Mouse (Mus musculus) hindbrain, embryonic 15.5 days (tissue): ENCODE data around the gene Kat2a. TPM values are rescaled to one million over a fixed set of nuclear protein-coding genes. Genes with fewer than 3 reads are reported as not detected.

Experiments used
- ATAC-seq: fragments of 200-750 bp; cut with Nextera tagmentation; 2 replicates; pipeline ENCODE4 v1.8.0; 2017; ENCODE audit warnings: low read depth, moderate number of reproducible peaks, moderate TSS enrichment; ENCODE audit not compliant: low FRiP score
- H3K27ac ChIP-seq: fragments of 300-500 bp; sonication (generic); replicated peaks from 2 replicates; pipeline ENCODE4 v1.5.1; 2015; ENCODE audit warnings: mild to moderate bottlenecking, inconsistent platforms
- H3K27me3 ChIP-seq: fragments of 300-500 bp; sonication (generic); 2 replicates; pipeline ENCODE4 v1.6.1; 2015; ENCODE audit warnings: control low read depth, inconsistent platforms
- H3K36me3 ChIP-seq: fragments of 300-500 bp; sonication (generic); 2 replicates; pipeline ENCODE4 v1.6.1; 2015; ENCODE audit warnings: control low read depth, inconsistent platforms
- H3K4me1 ChIP-seq: fragments of 300-500 bp; sonication (generic); replicated peaks from 2 replicates; pipeline ENCODE4 v1.6.1; 2015; ENCODE audit warnings: control low read depth, inconsistent platforms
- H3K4me2 ChIP-seq: fragments of 300-500 bp; sonication (generic); 2 replicates; pipeline ENCODE4 v1.6.1; 2015; ENCODE audit warnings: moderate library complexity, mild to moderate bottlenecking, inconsistent platforms
- H3K4me3 ChIP-seq: fragments of 300-500 bp; sonication (generic); 2 replicates; pipeline ENCODE4 v1.5.1; 2015; ENCODE audit warnings: mild to moderate bottlenecking, inconsistent platforms
- H3K9ac ChIP-seq: fragments of 300-500 bp; sonication (generic); 2 replicates; pipeline ENCODE4 v1.6.1; 2015; ENCODE audit warnings: inconsistent platforms
- H3K9me3 ChIP-seq: fragments of 300-500 bp; sonication (generic); 2 replicates; pipeline ENCODE4 v1.6.1; 2016; ENCODE audit warnings: control low read depth, inconsistent platforms
- WGBS: fragments of 180-500 bp; shearing (Covaris S2); methylation state at CpG from one replicate; pipeline ENCODE4 v1.1.7; 2015; 5-methylcytosine and 5-hydroxymethylcytosine counted together
- polyA plus RNA-seq: library from polyadenylated mRNA; unstranded; fragments of >200 nt; fragmentation: Nextera tagmentation; extraction: Ambion mirVana; gene quantifications from 2 replicates; pipeline ENCODE4 v1.2.1, GENCODE M21; 2015

Gene Kat2a
- polyA plus RNA-seq: 67.2 and 74.0 TPM in 2 replicates

DNA sequence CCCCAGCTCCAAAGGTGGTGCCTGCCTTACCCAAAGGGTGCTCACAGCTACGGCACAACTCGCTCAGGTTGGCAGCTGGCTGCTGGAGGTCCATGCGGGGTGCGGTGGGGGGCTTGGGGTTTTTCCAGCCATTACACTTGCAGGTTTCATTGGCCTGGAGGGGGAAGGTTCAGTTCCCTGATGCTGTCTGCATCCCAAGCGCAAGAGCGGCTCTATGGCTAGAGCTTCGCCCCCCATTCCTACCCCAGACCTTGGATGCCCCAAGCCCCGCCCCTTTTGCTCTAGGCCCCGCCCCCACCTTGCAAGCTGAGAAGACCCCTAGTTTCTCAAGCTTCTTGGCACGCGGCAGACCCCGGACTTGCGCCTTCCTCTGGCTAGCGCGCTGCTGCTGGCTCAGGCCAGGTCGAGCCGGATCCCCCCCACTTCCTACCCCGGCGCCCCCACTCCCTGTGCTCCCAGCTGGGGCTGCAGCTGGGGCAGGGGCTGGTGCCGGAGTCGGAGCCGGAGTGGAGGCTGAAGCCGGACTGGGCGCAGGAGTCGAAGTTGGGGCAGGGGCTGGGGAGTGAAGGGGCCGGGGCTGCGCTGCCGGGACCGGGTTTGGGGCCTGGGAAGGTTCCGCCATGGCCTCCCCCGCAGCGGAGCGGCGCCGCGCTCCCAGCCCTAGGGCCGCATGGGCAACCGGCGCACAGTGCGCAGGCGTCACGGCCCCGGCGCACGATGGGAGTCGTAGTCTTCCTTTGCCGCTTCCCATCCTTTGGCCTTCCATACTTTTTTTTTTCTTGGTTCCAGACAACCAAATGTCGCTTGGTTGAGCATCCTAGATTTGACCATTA lies at the start of gene Kat2a:
Kat2a (minus strand) TSS at position 683 of the 833 bp plus-strand sequence.
- Histone ChIP-seq H3K4me1 (peaks cover 35% of the 10 kb centered on the region), H3K27ac (peak within 1 kb of the TSS; percentile 82), H3K27me3 (no peaks in the 10 kb centered on the region), H3K9ac (peak within 1 kb of the TSS; percentile 84), H3K4me3 (peak within 1 kb of the TSS; percentile 94), H3K9me3 (no peaks in the 10 kb centered on the region), H3K4me2 (peak within 1 kb of the TSS; percentile 67), H3K36me3 (peaks cover 43% of the 10 kb centered on the region)
- 2% methylated on average over 37 of the region's 48 CpGs for WGBS
- ATAC-seq: peak; percentile 87

DNA sequence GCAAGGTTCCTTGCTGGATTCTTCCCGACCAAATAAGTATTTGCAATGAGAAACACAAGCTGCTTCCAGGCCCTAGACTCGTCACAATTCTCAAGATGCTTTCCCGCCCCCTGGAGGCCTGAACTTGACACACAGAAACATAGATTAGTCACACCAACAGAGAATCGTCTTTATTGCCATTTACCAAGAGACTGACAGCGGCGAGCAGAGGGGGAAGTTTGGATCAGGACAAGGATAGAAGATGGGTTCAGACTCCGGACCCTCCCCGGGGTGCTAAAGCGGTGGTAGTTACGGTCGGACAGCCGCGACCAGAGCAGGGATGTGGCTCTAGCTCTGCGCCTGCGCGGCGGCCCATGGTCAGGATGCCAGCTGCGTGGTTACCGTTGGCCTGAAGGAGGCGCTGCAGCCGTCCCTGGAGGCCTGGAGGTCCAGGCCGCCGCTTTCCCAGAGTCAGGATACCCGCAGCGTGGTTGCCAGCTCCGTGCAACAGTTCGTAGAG lies 49.3 kb upstream of the Kat2a start:
- Histone ChIP-seq H3K36me3 (no peaks in the 10 kb centered on the region), H3K4me2 (peak overlapping the region; percentile 65), H3K27me3 (no peaks in the 10 kb centered on the region), H3K9me3 (no peaks in the 10 kb centered on the region), H3K27ac (peak overlapping the region; percentile 61), H3K9ac (peak overlapping the region; percentile 47), H3K4me3 (peak overlapping the region; percentile 43), H3K4me1 (peaks cover 35% of the 10 kb centered on the region)
- under 1% methylated on average over 27 of the region's 27 CpGs for WGBS
- ATAC-seq: peak; percentile 58

DNA sequence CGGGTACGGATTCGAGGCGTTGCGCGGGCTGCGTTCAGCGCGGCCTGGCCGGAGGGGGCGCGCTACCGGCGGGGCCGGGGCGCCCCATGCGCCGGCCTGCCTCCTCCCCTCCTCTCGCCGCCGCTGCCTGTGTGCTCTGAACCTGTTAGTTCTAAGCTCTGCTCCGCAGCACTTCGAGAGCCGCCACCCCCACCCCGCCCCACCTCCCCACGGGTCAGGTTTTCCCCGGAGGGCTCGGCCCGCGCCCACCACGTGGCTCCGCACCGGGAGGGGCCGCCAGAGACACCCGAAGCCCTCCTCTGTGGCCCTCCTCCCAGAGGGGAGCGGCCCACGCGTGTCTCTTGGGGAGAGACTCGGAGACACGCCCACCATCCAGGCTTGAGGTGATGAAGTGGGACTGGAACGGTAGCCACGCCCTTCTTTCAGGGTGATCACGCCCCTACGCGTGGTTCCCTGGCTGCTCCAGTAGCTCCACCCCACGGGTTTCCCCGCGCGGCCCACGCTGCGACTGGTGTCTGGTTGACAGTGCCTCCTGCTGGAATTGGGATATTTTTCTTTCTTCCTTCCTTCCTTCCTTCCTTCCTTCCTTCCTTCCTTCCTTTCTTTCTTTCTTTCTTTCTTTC lies 47.5 kb upstream of the Kat2a start, which contains the start of gene Kcnh4:
Kcnh4 (minus strand) TSS at position 332 of the 623 bp plus-strand sequence.
- H3K36me3 ChIP-seq: peaks cover 5% of the 10 kb centered on the region; the same call in 1 of the 2 replicates
- H3K9ac ChIP-seq: peak within 1 kb of the TSS; percentile 77
- peak within 1 kb of the TSS; percentile 75 for H3K27ac ChIP-seq
- peak within 1 kb of the TSS; percentile 71 for H3K4me3 ChIP-seq
- H3K4me1 ChIP-seq: peaks cover 35% of the 10 kb centered on the region
- peak; percentile 74 for ATAC-seq
- H3K9me3 ChIP-seq: no peaks in the 10 kb centered on the region
- H3K4me2 ChIP-seq: peak within 1 kb of the TSS; percentile 63
- 1% methylated on average over 50 of the region's 51 CpGs for WGBS
- H3K27me3 ChIP-seq: no peaks in the 10 kb centered on the region

DNA sequence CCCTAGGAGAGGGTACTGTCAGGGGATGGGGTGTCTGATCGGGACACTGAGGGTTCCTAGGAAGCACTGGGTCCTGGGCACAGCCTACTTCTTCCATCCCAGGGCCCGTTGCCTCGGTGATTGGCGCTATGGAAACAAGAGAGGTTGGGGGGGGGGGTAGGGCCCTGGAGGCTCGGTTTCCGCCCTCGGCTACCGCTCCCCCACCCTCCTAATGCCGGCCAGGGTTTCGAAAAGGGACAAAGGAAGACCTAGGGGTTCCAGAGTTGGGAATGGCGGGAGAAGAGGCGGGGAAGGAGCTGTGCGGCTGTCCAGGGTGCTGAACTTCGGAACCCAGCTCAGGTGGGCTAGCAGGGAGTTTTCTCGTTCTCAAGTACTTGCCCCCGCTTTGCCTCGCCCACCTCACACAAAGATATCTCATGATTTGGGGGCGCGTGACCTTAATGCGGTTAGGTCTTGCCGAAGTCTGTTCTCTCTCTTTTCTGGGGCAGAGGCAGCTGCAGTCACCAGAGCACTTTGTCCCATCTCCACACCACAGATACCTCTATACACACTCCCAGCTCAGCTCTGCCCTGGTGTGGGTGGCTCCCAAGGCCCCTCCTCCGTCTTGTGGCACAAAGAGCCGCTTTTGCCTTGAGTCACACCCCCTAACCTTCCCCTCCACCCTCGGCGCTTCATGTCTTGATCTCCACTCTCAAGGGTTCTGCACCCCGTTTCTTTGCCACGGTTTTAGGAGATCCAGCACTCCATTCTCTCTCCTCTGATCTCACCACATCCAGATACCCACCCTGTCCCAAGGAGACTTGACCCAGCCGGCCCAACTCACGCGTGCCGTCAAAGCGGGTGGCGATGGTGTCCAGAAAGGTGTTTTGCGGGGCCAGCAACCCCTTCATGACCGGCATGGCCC lies 46.7 kb upstream of the Kat2a start:
- Histone ChIP-seq H3K4me1 (peaks cover 35% of the 10 kb centered on the region), H3K36me3 (peaks cover 9% of the 10 kb centered on the region; the same call in 1 of the 2 replicates), H3K4me2 (peak overlapping the region; percentile 63), H3K27ac (peak overlapping the region; percentile 75), H3K9me3 (no peaks in the 10 kb centered on the region), H3K27me3 (no peaks in the 10 kb centered on the region), H3K4me3 (peak overlapping the region; percentile 71), H3K9ac (peak overlapping the region; percentile 77)
- peak; percentile 39; the same call in 1 of the 2 replicates for ATAC-seq
- WGBS: 1% methylated on average over 35 of the region's 35 CpGs

DNA sequence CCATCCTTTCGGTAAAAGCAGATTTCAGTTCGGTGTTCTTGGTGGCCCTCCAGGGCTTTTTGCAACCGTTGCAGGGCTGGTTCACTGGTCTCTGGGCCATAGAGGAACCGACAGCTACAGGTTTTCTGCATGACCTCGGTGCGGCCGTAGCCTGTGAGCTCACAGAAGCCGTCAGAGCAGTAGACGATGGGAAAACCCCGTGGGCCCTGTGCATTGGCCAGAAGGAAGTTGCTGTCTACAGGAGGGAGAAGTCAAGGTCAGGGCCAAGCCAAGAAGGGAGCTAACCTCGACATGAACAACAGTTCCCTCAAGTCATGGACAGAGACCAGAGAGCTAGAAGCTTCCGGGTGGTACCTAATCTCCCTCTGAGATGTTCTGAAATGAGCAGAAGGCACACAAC lies 45.3 kb upstream of the Kat2a start:
- H3K27me3 ChIP-seq: no peaks in the 10 kb centered on the region
- WGBS: 91% methylated on average over 12 of the region's 12 CpGs
- no peak overlapping the region for H3K9ac ChIP-seq
- H3K4me1 ChIP-seq: peaks cover 35% of the 10 kb centered on the region
- no peak overlapping the region for H3K4me3 ChIP-seq
- no peak overlapping the region for H3K27ac ChIP-seq
- no peaks in the 10 kb centered on the region for H3K9me3 ChIP-seq
- peak overlapping the region; percentile 63; the same call in 1 of the 2 replicates for H3K4me2 ChIP-seq
- peaks cover 9% of the 10 kb centered on the region; the same call in 1 of the 2 replicates for H3K36me3 ChIP-seq
- no peak for ATAC-seq

DNA sequence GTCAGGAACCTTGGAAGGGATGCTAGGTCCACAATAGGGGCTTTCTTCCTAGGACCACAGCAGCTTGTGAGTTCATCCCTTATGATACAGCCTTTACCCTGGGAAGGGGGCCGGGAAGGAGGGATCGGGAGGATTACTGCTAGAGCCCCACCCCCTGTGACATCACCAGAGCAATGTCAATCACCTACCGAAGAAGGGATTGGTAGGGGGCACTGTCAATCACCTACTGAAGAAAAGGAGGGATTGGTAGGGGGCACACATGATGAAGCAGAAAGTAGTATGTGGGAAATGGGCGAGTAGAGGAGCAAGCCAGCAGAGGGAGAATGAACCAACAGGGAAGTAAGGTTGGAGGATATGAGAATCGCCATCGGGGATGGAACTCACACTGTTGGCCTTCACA lies 44.2 kb upstream of the Kat2a start:
- H3K27ac ChIP-seq: no peak overlapping the region
- H3K27me3 ChIP-seq: no peaks in the 10 kb centered on the region
- H3K9me3 ChIP-seq: no peaks in the 10 kb centered on the region
- H3K36me3 ChIP-seq: peaks cover 17% of the 10 kb centered on the region
- 70% methylated on average over 6 of the region's 6 CpGs for WGBS
- ATAC-seq: no peak
- H3K4me2 ChIP-seq: no peak overlapping the region
- H3K9ac ChIP-seq: no peak overlapping the region
- peaks cover 25% of the 10 kb centered on the region for H3K4me1 ChIP-seq
- no peak overlapping the region for H3K4me3 ChIP-seq

DNA sequence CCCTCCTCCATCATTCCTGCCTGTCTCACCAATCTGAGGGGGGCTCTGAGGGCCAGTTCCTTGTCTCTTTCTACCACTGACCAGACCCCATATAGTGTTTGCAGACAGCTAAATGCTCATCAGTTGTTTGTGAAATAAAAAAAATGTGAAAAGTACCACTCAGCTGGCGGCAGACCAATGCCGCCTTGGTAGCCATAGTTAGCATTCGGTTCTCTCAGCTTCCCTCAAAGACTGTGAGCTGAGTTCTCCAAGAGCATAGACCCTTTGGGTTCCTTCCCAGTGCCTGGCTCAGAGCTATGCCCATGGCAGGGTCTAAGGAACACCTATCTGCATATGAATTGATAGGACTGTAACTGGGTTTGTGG lies 42.4 kb upstream of the Kat2a start:
- Histone ChIP-seq H3K9ac (no peak overlapping the region), H3K4me3 (no peak overlapping the region), H3K4me1 (peaks cover 13% of the 10 kb centered on the region; the same call in 1 of the 2 replicates), H3K4me2 (no peak overlapping the region), H3K27me3 (no peaks in the 10 kb centered on the region), H3K9me3 (no peaks in the 10 kb centered on the region), H3K36me3 (peaks cover 25% of the 10 kb centered on the region), H3K27ac (no peak overlapping the region)
- no peak for ATAC-seq
- 93% methylated on average over 3 of the region's 3 CpGs for WGBS

DNA sequence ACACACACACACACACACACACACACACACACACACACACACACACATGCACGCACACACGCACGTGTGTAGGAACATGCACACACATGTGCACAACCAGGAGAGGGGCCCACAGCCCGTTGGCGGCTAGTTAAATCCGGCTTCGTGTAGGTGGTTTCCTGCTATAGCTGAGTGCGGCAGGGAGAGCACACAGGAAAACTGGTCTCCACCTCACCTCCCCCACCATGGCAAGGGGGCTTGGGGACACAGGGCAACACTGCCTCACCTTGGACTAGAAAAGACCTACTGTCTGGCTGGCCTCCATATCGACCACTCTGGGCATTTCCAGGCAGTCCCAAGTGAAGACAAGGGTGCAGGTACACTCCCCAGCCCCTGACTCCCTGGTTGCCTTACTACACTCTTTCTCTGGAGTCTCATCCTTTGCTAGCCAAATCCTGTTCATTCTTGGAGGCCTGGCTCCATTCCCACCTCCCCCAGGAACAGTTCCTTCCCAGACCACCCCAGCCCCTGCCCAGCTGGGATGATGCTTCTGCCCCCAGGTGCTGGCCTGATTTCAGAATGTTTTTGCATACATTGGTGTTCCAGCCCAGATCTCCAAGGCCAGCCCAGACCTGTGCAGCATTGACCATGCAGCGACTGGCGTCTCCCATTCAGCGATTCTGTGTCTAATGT lies 41.9 kb upstream of the Kat2a start:
- Histone ChIP-seq H3K36me3 (peaks cover 25% of the 10 kb centered on the region), H3K27me3 (no peaks in the 10 kb centered on the region), H3K4me3 (no peak overlapping the region), H3K4me2 (no peak overlapping the region), H3K4me1 (peaks cover 7% of the 10 kb centered on the region; the same call in 1 of the 2 replicates), H3K9me3 (no peaks in the 10 kb centered on the region), H3K9ac (no peak overlapping the region), H3K27ac (no peak overlapping the region)
- WGBS: 85% methylated on average over 12 of the region's 12 CpGs
- no peak for ATAC-seq

DNA sequence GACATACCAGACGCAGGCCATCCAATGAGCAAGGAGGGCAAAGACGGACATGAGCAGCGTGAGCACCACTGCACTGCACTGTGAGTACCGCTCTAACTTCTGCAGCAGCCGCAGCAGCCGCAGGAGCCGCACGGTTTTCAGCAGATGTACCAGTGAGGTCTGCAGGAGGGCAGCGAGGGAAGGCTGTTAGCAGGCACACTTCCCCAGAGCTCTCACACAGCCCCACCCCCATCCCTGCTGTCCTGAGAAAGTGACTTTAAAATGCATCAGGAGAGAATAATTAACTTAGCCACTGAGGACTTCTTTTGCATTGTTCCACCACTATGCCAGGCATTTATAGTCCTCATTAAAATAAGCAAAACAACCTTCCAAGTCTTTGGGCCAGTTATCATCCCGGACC lies 40.0 kb upstream of the Kat2a start:
- Histone ChIP-seq H3K4me3 (no peak overlapping the region), H3K9ac (no peak overlapping the region), H3K36me3 (peaks cover 25% of the 10 kb centered on the region), H3K9me3 (no peaks in the 10 kb centered on the region), H3K27ac (no peak overlapping the region), H3K4me1 (no peaks in the 10 kb centered on the region), H3K27me3 (no peaks in the 10 kb centered on the region), H3K4me2 (no peak overlapping the region)
- WGBS: 33% methylated on average over 10 of the region's 10 CpGs
- ATAC-seq: no peak

DNA sequence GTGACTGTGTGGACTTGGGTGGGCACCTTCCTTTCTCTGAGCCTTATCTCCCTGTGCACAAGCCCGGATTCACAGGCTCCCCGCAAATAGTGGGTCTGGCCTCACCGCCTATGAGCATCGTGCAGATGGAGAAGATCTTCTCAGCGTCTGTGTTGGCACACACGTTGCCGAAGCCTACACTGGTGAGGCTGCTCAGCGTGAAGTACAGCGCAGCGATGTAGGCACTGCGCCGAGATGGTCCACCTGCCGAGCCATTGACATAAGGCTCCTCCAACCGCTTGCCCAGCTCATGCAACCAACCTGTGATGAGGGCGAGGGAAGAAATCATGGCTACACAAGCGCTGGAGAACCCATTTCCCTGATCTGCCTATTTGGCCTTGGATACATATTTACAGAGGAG lies 37.9 kb upstream of the Kat2a start:
- H3K9ac ChIP-seq: no peak overlapping the region
- H3K4me3 ChIP-seq: no peak overlapping the region
- H3K27me3 ChIP-seq: no peaks in the 10 kb centered on the region
- no peak overlapping the region for H3K4me2 ChIP-seq
- no peak overlapping the region for H3K27ac ChIP-seq
- peaks cover 25% of the 10 kb centered on the region for H3K36me3 ChIP-seq
- 91% methylated on average over 16 of the region's 16 CpGs for WGBS
- H3K9me3 ChIP-seq: no peaks in the 10 kb centered on the region
- no peak for ATAC-seq
- H3K4me1 ChIP-seq: no peaks in the 10 kb centered on the region

DNA sequence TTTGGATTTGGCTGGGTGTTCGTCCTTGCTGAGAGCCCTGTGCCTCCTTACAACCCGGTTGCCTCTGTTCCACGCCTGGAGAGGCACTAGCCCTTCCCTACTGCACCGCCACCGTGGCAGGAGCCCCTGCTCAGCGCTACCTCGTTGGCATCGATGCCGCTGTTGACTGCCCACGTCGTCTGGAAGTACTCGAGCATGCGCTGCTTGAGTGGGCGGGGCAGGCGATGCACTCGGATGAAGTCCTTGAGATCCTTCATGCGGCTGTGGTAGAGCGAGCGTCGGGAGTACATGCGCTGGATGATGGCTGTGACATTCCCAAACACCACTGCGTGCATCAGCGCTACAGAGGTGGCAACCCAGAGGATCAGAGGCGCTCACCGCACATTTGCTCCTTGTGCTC lies 37.2 kb upstream of the Kat2a start:
- Histone ChIP-seq H3K4me1 (no peaks in the 10 kb centered on the region), H3K27ac (no peak overlapping the region), H3K4me3 (no peak overlapping the region), H3K4me2 (no peak overlapping the region), H3K9ac (no peak overlapping the region), H3K9me3 (no peaks in the 10 kb centered on the region), H3K27me3 (no peaks in the 10 kb centered on the region), H3K36me3 (peaks cover 18% of the 10 kb centered on the region)
- WGBS: 55% methylated on average over 25 of the region's 25 CpGs
- no peak for ATAC-seq
